Mouse (Mus musculus) olfactory bulb, adult 2 months (tissue): ENCODE data around the gene Ppm1j.

ENCODE experiments used
- CTCF ChIP-seq: fragments of 200-500 bp; IDR thresholded peaks from 2 replicates; pipeline ENCODE4 v1.5.1; 2012; ENCODE audit warnings: low read depth, mild to moderate bottlenecking, low read length, moderate library complexity; ENCODE audit not compliant: insufficient read depth
- POLR2A ChIP-seq: fragments of 200-500 bp; IDR thresholded peaks from 2 replicates; pipeline ENCODE4 v1.6.1; 2012; ENCODE audit warnings: mild to moderate bottlenecking, low read depth, low read length, moderate library complexity; ENCODE audit not compliant: insufficient read depth

DNA sequence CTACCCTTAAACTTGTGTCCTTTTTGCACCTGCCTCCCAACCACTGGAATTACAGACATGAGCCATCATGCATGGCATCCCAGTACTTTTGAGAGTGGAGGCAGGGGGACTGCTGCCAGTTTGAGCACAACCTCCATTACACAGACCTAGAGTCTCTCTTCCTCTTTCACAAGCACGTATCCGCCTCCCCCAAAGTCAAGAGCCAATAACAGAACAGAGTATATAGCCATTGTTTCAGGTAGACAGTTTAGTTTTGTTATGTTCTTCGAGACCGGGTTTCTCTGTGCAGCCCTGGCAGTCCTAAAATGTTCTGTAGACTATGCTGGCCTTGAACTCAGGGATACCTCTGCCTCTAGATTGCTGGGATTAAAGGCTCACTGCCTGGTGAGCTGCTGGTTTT, 31.4 kb downstream of the Ppm1j start:
- TF ChIP-seq POLR2A (no peak), CTCF (no peak)
